Mouse (Mus musculus) spleen, postnatal 36 days (tissue): ENCODE data around the gene Cd3g.
"Not testable (repeated sequence)": the region's sequence is repeated elsewhere in the genome, so short reads cannot be mapped to it uniquely, and the experiment has no call there.

Experiments used
- DNase-seq, 2 experiments: peaks; one replicate each; pipeline ENCODE4 v3.0.0; 2022; ENCODE audit warnings: low spot score in 2 of 2, mixed read lengths in 1 of 2

Cd3g gene

DNA sequence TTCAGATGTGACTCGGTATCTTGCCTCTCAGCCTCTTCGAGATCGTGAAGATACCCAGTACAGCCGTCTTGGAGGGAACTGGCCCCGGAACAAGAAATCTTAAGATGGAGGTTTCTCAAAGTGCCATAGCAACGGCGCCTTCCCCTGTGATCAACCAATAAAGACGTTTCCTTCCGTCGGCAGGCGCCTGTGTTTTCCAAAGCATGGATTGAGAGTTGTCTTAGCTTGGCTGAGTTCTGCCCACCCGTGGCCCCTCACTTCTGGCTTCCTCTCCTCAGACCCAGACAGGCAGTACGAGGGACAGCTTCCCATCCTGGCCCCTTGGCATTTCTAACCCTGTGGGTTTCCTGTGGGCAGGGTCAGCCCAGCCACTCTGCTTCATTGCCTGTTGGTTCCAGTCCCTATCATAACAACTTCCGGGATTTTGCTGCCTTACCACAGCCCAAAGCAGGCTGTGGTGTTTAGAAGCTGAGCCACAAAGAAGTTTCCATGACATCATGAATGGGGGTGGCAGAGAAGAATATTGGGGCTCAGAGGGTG, 6.1 kb upstream of the Cd3g start:
- DNase-seq: peak; percentile 89

DNA sequence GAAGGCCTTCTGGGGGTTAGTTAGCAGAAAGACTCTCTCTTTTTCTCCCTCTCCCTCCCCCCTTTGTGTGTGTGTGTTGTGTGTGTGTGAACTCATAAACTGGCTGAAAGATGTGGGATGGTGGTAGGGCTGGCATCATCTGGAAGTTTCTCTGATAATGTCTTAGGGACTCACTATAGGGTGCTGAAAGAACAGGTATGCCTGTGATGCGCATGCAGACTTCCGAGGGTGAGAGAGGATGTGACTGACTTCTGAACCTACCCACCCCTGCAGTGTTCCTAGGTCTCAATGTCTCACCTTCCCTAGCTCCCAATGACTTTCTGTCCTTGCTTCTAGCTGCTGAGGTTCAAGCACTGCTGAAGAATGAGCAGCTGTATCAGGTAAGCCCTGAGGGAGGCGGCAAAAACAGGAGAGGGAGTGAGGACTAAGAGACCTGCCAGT, 5.5 kb upstream of the Cd3g start:
- peak in 1 of 2 experiments; percentile 18 for DNase-seq

DNA sequence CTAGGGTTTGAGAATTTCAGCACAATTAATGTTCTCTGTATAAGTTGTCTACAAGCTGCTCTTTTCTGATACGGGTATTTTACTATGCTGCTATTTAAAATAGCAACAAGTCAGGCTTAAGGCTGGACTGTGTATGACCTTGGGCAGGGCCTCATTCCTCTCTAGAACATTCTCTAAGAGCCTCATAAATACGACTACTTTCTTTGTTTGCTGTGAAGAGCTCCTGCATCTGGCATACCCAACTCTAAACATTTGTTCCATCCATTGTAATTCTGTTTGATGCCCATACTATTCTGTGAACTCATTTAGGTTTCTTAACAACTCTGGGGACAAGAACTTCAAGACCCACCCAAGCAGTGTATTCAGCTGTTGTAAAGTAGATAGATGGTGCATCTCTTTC, 2.8 kb upstream of the Cd3g start:
- DNase-seq: no peak

DNA sequence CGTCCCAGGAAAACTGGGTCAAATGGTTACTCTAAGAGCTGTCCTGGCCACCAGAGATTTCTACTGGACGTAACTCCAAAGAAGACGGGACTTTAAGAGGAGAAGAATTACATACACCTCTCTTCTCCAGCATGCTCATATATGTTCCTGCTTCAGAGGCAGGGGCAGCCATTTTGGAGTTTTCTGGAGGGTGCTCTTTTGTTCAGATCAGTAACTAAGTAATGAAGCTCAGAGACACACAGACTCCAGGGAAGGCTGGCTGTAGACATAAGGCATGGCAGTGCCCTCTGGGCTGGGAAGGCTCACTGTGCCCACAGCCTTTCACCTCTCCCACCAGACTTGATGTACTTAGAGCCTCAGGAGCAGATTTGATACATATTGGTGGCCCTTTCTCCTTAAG, 2.3 kb upstream of the Cd3g start:
- DNase-seq: no peak

DNA sequence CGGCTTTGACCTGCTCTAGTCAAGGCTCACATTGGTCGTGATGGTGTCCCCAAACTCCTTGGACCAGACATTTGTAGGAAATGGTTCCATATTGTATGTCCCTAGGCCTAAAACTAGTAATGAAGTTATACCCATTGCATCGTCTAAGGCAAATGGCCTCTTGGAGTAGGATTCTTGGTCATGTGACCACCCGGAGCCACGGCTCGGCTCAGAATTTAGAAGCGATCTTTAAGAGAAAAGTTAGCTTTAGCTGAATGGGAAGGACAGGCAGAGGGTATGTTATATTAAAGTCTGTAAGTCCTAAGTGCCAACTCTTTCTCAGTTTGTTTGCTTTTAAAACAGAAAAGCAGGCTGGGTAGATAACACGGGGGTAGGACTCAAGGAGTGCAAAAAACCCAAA, 1.9 kb upstream of the Cd3g start:
- DNase-seq: no peak

DNA sequence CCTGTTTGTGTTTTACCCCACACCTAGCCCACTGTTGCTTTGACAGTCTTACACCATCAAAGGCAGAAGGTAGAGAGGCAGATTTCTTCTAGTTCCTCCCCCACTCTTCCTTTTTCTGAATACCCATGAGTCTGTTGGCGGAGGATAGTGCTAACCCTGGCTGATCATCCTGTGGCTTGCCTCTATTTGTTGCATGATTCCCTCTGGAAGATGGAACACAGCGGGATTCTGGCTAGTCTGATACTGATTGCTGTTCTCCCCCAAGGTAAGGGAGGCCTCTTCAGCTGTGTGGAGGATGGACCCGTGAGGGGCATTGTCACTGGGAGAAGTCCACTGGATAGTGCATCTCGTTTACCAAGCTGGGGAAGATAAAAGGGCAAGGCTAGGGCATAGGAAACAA, 1.4 kb upstream of the Cd3g start, which contains the start of gene Cd3d:
Gene Cd3d, plus strand, starts transcription at position 111 of the 400 bp plus-strand sequence.
- peak in 1 of 2 experiments; percentile 22 for DNase-seq

DNA sequence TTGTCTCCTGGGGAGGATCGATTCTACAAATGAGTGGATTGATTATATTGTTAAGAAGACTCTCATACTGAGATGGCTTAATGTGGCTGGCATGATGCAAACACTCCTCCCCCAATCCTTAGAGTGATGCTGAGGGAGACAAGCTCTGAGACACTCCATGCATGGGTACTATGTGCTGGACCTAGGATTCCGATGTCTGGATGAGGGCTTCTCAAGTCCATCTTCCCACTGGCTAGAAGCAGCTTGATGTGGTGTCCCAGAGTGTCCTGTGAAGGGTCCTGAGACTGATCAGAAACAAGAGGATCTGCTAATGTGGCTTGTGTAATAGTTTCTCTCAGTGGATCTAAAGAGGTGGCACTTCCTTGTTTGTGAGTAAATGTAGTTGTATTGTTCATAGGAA, 873 bp upstream of the Cd3g start:
- DNase-seq: no peak

DNA sequence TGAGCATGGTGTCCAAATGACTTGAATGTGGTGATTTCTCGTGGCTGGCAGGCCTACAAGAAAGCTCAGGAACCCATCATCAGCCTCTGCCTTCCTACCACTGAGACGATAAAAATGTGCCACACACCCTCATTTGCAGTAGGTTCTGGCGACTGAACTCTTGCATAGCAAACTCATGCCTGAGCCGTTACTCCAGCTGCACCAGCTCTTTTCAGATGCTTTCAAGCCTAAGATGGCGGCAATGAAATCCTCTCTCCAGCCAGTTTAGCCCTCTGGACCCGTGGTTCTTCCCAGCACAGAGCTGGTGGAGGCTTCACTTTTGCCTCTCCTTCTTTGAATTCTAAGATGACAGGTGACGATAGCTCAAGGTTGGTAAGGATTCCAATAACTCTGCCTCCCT, 425 bp downstream of the Cd3g start:
- no peak for DNase-seq

DNA sequence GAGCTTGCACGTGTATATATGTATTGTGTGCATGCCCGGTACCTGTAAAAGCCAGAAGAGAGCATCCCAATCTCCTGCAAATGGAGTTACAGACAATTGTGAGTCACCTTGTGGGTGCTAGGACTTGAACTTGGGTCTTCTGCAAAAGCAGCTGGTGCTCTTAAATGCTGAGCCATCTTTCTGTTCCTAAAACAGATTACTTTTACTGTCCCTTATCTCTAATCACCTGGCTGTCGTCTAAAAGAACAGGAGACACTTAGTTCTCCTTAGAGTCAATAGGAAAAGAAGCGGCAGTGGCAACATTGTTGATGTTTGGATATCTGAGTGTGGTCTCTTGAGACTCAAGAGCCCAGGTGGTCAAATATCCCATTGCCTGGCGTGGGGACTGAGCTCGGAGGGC, 2.4 kb downstream of the Cd3g start:
- no peak for DNase-seq

DNA sequence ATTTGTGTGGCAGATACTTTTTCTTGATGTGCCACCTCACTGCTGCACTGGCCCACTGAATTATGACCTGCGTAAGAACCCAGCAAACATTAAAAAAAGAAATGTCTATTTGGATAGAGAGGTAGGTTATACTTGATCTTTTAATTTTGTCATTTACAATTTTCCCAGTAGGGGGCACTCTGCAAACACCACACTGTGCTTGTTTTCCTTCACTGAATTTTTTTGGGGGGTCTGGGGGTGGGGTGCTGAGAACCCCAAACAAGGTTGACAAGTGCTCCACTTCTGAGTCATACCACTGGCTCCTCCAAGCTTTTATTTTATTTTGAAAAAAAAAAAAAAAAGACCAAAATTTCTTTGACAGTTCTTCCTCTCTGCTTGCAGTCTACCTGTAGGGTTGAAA, 10.8 kb downstream of the Cd3g start:
- no peak for DNase-seq

DNA sequence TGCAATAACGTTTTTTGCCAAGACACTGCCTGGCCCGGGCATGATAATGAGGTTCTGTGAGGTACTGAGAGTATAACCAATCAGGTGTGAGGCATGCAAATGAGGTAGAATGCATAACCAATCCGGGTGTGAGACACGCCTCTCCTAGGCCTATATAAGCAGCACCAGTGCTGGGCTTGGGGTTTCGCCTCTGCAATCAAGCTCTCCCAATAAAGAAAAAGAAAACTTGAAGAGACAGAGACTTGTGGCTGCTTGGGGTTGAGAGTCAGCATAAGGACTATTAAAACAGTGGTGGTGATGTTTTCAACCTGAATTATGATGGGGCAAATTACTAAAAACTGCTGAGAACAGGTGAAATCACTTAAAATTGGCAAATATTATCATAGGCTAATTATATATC, 12.5 kb downstream of the Cd3g start:
- DNase-seq: not testable (repeated sequence)

DNA sequence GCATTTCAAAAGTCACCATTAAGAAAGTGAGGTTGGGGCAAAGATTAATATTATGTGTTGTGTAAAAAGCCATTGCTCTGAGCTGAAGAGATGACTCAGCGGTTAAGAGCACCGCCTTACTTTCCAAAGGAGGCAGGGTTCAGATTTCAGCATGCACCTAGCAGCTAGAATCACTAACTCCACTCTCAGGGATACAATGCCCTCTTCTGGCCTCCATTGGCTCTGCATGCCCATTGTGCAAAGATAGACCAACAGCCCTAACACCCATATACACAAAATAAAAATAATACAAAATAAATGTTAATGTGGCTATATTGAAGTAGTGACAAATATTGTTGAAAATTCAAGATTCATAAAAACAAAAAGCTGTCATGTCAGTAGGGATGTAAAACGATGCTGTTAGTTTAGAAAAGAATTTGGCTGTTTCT, 13.4 kb downstream of the Cd3g start:
- DNase-seq: peak; percentile 74 to 77

DNA sequence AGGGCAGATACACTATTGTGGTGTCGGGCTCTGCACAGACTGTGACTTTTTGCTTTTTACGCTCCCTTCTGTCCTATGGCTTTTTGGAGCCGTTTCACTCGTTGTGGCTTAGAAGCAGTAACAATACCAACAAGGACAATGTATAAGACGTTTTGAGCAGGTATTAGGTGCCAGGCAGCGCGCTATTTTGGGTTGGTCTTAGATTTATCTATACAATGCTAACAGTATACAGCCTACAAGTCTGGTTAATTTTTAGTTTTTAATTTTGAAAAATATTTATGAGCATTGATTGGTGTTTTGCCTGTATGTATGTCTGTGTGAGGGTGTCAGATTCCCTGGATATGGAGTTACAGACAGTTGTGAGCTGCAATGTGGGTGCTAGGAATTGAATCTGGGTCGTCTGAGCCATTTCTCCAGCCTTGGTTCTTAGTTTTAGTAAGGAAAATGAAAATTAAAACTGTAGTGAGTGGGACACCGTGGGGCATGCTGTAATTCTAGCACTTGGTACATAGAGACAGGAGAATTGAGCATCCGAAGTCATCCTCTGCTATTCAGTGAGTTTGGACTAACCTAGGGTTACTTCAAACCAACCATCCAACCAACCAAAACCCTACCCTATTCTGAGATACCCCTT, 14.3 kb downstream of the Cd3g start:
- DNase-seq: no peak

DNA sequence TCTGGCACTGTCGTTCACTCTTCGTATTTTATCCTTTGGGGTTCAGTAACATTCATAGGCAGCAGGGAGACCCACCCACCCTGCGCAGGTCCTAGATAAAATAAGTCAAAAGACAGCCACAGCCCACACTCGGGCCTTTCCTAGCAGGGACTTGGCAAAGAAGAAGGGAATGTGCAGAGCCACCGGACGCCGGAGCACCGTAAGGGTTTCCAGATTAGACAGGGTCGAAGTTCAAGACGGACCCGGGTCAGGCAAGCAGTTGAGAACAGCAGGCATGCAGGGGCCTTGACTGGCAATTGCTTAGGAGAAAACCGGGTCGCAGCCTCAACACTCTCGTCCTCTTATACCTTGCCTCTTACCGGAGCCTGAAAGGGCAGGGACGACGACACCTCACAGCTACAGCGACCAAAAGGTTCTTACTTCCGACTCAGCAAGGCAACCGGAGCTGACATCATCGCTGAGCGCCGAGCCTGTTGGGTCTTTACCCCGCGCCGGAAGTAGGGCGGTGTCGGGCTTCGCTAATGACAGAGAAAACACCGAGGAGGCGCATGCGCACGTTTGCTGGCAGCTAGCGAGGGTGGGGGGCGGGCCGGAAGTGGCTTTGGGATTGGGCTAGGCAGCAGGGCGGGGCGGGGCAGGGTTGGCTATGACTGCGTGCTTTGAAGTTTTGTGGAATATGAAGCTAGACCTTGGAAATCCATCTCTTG, 15.0 kb downstream of the Cd3g start, which contains the start of gene Ube4a:
Gene Ube4a, minus strand, starts transcription at position 475 of the 707 bp plus-strand sequence.
- DNase-seq: peak; percentile 98

DNA sequence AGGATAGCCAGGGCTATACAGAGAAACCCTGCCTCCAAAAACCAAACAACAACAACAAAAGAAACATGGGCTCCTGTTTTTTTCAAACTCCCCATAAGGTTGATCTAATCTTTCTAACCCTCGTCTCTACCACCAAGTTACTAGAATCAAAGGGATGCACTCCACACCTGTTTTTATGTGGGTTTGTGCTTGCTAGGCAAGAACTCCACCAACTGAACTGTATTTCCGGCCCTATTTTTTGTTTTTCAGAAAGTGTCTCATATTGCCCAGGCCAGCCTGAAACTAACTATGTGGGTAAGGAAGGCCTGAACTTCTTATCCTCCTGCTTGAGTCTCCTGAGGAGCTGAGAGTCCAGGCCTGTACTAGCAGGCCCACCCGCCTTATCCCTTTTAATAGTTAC, 25.8 kb downstream of the Cd3g start:
- DNase-seq: peak in 1 of 2 experiments; percentile 11

DNA sequence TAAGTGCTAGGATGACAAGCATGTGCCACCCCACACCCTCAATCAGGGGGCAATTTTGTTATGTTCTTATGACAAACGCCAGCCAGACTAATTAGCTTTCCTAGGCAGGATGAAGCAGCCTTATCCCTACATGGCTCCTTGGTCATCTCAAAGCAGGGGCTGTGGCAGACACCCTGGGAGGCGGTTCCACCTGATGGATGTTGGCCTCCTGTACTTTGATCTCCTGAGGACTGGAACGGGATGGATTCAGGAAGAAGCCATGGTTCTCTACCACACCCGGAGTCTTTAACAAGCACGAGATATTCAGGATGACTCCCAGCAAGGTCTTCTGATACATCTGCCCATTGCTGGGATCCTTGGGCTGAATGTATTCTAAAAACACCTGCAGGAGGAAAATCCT, 32.4 kb downstream of the Cd3g start:
- DNase-seq: no peak

DNA sequence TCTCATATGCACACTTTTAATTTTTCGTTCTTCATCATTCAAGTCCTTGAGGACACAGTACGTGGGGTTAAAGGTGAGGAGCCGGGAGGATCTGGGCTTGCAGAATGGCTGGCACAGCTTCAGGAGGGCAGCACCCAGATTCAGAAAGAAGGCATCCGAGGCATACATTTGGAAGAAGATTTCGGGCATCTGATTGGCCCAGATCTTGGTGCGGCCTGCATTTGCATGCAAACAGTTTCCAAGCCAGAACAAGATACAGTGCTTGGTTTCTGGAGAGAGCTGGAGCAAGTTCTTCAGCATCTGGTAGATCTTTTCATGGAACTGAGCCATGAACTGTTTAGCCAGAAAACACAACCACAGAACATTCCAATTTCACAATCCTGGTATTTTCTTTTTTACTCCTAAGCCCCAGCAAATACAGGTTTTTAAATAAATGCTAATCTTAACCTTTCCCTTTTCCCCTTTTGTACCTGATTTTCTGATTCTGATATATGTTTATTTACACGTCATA, 34.0 kb downstream of the Cd3g start:
- no peak for DNase-seq

DNA sequence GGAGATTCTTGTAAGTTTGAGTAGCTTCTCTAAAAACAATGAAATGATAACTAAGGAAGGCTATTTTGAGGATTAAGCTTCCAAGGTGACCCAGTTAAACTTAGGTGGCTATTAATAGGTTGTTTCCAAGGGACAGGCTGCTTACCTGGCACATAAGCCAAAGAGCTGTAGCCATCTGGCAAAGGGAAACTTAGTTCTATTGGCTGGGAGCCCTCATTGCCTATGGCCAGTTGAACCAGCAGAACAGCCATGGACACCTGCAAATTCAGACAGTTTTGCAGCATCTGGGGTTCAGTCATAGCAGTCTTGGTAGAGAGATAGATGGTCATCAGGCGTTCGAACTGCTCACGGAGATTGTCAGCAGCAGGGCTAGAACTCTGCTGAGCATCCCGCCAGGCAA, 37.8 kb downstream of the Cd3g start:
- no peak for DNase-seq

DNA sequence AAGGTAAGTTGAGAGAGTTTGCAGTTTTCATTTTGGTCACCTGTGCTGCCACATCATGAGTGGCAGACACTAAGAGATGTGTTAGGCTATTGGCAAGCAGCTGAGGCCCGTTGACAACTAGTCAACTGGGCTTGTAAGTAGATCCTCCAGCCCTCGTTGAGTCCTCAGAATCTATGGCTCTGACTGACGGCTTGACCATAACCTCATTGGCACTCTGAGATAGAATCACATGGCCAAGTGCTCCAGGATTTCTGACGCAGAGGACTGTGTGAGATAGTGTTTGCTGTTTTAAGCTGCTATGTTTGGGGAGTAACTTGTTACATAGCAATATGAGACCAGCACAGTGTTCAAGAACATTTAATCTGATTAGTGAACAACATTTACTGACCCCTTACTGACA, 38.5 kb downstream of the Cd3g start:
- no peak for DNase-seq

DNA sequence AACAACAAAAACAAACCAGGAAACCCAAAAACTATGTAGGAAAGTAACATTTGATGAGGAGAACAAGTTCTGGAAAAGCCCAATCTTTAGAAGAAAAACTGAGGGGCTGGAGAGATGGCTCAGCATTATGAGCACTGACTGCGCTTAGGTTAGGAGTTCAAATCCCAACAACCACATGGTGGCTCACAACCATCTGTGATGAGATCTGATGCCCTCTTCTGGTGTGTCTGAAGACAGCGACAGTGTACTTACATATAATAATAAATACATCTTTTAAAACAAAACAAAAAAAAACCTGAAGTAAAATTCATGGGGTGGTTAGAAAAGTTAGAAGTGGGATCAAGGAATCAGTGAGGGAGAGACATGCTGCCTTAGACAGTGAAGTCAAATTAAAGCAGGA, 58.7 kb downstream of the Cd3g start:
- no peak for DNase-seq

DNA sequence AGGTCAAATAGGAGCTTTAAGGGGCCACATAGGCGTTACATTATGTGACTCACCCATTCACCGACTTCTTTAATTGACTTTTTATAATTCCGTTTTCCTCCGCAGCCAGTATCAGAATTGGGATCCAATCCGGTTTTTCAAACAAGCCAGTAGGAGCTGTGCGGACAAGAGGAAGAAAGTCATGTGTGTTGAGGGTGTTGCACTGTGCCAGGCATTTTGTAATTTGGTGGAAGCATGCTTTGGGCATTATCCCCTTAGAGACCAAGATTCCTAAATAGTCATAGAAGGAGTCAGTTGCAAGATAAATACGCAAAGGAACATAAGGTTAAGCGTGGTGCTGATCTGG, 59.1 kb downstream of the Cd3g start:
- no peak for DNase-seq

DNA sequence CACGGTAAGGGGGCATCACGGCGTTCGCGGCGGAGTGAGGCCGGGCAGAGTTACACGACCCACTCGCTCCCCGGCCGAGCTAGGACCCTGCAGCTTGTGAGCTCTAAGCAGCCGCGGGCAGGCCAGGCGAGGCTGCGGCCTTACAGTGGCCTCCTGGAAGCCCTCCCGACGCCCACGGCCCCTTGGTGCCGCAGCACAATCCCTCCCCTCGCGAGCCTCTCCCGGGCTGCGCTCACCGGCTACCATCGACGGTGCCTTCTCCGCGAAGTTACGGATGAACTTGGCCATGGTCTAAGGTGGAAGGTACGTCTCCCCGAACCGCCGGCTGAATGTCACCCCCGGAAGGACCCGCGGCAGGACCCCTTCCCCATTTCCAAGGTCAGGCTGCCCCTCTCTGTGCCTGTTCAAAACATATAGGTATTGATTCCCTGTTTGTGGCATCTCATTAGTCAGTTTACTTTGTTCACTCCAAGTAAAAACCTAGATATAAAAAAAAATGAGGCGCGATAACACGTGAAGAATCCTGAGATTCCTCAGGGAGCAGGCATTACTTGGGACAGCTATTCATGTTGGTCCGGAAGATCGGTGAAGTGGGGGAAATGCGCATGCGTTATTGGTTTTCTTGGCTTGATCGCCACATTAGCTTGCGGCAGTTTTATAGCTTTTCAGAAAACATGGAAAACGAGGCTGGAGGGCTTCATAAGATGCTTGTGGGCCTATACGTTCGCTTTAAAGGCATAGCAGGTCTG, 59.7 kb downstream of the Cd3g start, which contains the start of gene Atp5l:
Gene Atp5l, minus strand, starts transcription at position 369 of the 749 bp plus-strand sequence.
- DNase-seq: peak; percentile 81 to 87
